Mouse (Mus musculus): Measurements from ENCODE around the gene Gabrd. TPM values are rescaled to one million over a fixed set of nuclear protein-coding genes. Genes with fewer than 3 reads are reported as not detected.

The Gabrd gene
- polyA plus RNA-seq, 1 experiment, result 243 TPM

DNA sequence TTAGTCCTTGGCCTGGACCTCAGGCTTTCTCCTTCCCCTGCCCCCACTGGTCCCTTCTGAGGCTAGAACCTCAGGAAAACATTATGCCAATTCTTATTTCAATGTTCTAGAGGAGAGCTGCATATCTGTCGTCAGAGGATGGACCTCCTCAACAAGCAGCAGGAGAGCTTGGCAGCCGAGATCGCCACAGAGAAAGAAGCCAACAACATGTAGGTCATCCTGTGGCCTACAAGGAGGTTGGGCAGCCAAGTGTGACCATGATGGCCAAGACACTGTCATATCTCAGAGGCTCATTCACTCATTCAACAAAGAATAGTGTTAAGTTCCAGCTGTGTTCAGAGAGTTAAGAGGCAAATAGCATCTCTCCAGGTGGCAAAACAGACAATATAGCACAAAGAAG lies 22.2 kb upstream of the Gabrd start:
- H3K4me3 ChIP-seq (replicated peaks; ENCODE audit: insufficient read depth, low read depth, low read length), result no peak overlapping the region
- peak; percentile 80 to 89 for DNase-seq
- TF ChIP-seq CTCF (IDR thresholded peaks at IDR 0.05; ENCODE audit: borderline replicate concordance, insufficient read depth, low read depth, low read length) (no peak), POLR2A (IDR thresholded peaks at IDR 0.05; ENCODE audit: borderline replicate concordance, insufficient read depth, low read length) (no peak)
- peak overlapping the region; percentile 60; the same call in 1 of the 2 replicates for H3K27ac ChIP-seq (ENCODE audit: insufficient read depth, low read length)
- H3K4me1 ChIP-seq (ENCODE audit: control insufficient read depth, insufficient read depth, low read length), result peaks cover 21% of the 10 kb centered on the region
- WGBS, result 6% methylated on average over 3 of the region's 3 CpGs
- H3K27me3 ChIP-seq (ENCODE audit: control insufficient read depth, insufficient read depth, low read length), result no peaks in the 10 kb centered on the region

GRCm38 (mm10) chr4:155414656-155415235 lies 16.8 kb upstream of the Gabrd start:
- WGBS, result 84% methylated on average over 9 of the region's 9 CpGs
- peaks cover 6% of the 10 kb centered on the region for H3K4me1 ChIP-seq (ENCODE audit: control insufficient read depth, insufficient read depth, low read length)
- no peak overlapping the region for H3K4me3 ChIP-seq (replicated peaks; ENCODE audit: insufficient read depth, low read depth, low read length)
- TF ChIP-seq POLR2A (IDR thresholded peaks at IDR 0.05; ENCODE audit: borderline replicate concordance, insufficient read depth, low read length) (no peak), CTCF (IDR thresholded peaks at IDR 0.05; ENCODE audit: borderline replicate concordance, insufficient read depth, low read depth, low read length) (no peak)
- no peaks in the 10 kb centered on the region for H3K27me3 ChIP-seq (ENCODE audit: control insufficient read depth, insufficient read depth, low read length)
- DNase-seq, result no peak
- no peak overlapping the region for H3K27ac ChIP-seq (ENCODE audit: insufficient read depth, low read length)

GRCm38 (mm10) chr4:155413641-155414335 lies 15.9 kb upstream of the Gabrd start:
- Histone ChIP-seq H3K4me3 (replicated peaks; ENCODE audit: insufficient read depth, low read depth, low read length) (no peak overlapping the region), H3K4me1 (ENCODE audit: control insufficient read depth, insufficient read depth, low read length) (peaks cover 2% of the 10 kb centered on the region; the same call in 1 of the 2 replicates), H3K27me3 (ENCODE audit: control insufficient read depth, insufficient read depth, low read length) (no peaks in the 10 kb centered on the region), H3K27ac (ENCODE audit: insufficient read depth, low read length) (no peak overlapping the region)
- TF ChIP-seq POLR2A (IDR thresholded peaks at IDR 0.05; ENCODE audit: borderline replicate concordance, insufficient read depth, low read length) (no peak), CTCF (IDR thresholded peaks at IDR 0.05; ENCODE audit: borderline replicate concordance, insufficient read depth, low read depth, low read length) (no peak)
- WGBS, result 79% methylated on average over 11 of the region's 11 CpGs
- DNase-seq, result no peak

DNA sequence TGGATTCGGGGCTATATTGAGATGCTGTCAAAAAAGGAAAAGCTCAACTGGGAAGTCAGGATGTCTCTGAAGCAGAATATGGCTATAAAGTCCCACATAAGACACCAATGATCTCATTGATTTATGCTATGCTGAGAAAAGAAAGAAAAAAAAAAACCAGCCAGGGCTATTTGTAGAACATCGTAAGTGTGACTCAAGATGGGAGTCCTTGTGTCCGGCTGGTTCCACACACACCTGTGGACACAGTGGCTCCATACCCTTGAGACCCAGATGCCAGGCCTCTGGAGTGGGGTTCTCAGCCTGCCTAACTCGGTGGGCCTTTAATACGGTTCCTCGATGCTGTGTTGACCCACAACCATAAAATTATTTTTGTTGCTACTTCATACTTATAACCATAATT lies 14.2 kb upstream of the Gabrd start:
- Histone ChIP-seq H3K27ac (ENCODE audit: insufficient read depth, low read length) (no peak overlapping the region), H3K27me3 (ENCODE audit: control insufficient read depth, insufficient read depth, low read length) (no peaks in the 10 kb centered on the region), H3K4me1 (ENCODE audit: control insufficient read depth, insufficient read depth, low read length) (peaks cover 6% of the 10 kb centered on the region; the same call in 1 of the 2 replicates), H3K4me3 (replicated peaks; ENCODE audit: insufficient read depth, low read depth, low read length) (no peak overlapping the region)
- DNase-seq, result no peak
- TF ChIP-seq CTCF (IDR thresholded peaks at IDR 0.05; ENCODE audit: borderline replicate concordance, insufficient read depth, low read depth, low read length), result no peak
- TF ChIP-seq POLR2A (IDR thresholded peaks at IDR 0.05; ENCODE audit: borderline replicate concordance, insufficient read depth, low read length), result no peak
- WGBS, result 95% methylated on average over 6 of the region's 6 CpGs

GRCm38 (mm10) chr4:155409058-155409776 lies 11.3 kb upstream of the Gabrd start, which contains the start of gene Cfap74:
Gene Cfap74 (plus strand): TSS chr4:155409190.
- no peaks in the 10 kb centered on the region for H3K27me3 ChIP-seq (ENCODE audit: control insufficient read depth, insufficient read depth, low read length)
- peak within 1 kb of the TSS; percentile 17; the same call in 1 of the 2 replicates for H3K27ac ChIP-seq (ENCODE audit: insufficient read depth, low read length)
- TF ChIP-seq POLR2A (IDR thresholded peaks at IDR 0.05; ENCODE audit: borderline replicate concordance, insufficient read depth, low read length) (0 out of 2 replicates have a peak, but pooled peaks have one; percentile 30), CTCF (IDR thresholded peaks at IDR 0.05; ENCODE audit: borderline replicate concordance, insufficient read depth, low read depth, low read length) (no peak)
- 1% methylated on average over 35 of the region's 35 CpGs for WGBS
- peak; percentile 87 to 89 for DNase-seq
- H3K4me1 ChIP-seq (ENCODE audit: control insufficient read depth, insufficient read depth, low read length), result peaks cover 6% of the 10 kb centered on the region; the same call in 1 of the 2 replicates
- H3K4me3 ChIP-seq (replicated peaks; ENCODE audit: insufficient read depth, low read depth, low read length), result peak within 1 kb of the TSS; percentile 64

DNA sequence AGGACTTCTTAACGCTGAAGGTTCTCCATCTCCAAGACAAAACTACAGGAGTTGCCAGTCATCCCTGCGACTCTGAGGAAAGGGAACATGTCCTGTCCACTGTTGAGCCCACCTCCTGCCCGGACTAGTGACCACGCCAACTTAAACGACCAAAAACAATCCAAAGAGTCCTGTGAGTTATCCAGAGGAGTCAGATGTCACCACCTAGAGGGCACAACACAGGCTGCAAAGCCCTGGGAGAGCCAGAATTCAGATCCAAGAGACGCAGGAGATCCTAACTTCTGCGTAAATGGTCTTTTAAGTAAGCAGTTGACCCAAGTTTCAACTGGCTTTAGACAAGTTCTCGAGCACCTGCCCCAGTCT lies 10.8 kb upstream of the Gabrd start:
- Histone ChIP-seq H3K27ac (ENCODE audit: insufficient read depth, low read length) (0 out of 2 replicates have a peak overlapping the region, but pooled peaks have one; percentile 17), H3K27me3 (ENCODE audit: control insufficient read depth, insufficient read depth, low read length) (no peaks in the 10 kb centered on the region), H3K4me1 (ENCODE audit: control insufficient read depth, insufficient read depth, low read length) (peaks cover 6% of the 10 kb centered on the region; the same call in 1 of the 2 replicates), H3K4me3 (replicated peaks; ENCODE audit: insufficient read depth, low read depth, low read length) (peak overlapping the region; percentile 64)
- TF ChIP-seq CTCF (IDR thresholded peaks at IDR 0.05; ENCODE audit: borderline replicate concordance, insufficient read depth, low read depth, low read length) (peak; percentile 44; the same call in 1 of the 2 replicates), POLR2A (IDR thresholded peaks at IDR 0.05; ENCODE audit: borderline replicate concordance, insufficient read depth, low read length) (no peak)
- DNase-seq, result no peak
- 2% methylated on average over 8 of the region's 8 CpGs for WGBS

DNA sequence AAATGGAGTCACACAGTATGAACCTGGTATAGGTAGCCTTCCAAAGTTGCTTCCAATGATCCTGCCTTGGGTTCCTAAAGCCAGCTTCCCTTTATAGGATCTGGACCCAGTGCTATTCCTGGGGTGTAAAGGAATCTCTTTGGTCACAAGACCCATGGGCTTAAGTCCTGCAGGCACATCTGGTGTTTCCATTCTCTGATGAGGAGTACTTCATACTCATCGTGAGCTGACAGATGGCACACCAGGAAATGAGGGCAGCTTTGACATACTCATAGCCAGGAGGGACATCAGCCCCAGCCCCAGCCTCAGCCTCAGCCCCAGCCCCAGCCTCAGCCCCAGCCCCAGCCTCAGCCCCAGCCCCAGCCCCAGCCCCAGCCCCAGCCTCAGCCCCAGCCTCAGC lies 4.6 kb upstream of the Gabrd start:
- peaks cover 13% of the 10 kb centered on the region; the same call in 1 of the 2 replicates for H3K4me1 ChIP-seq (ENCODE audit: control insufficient read depth, insufficient read depth, low read length)
- TF ChIP-seq POLR2A (IDR thresholded peaks at IDR 0.05; ENCODE audit: borderline replicate concordance, insufficient read depth, low read length), result no peak
- no peak for TF ChIP-seq CTCF (IDR thresholded peaks at IDR 0.05; ENCODE audit: borderline replicate concordance, insufficient read depth, low read depth, low read length)
- H3K4me3 ChIP-seq (replicated peaks; ENCODE audit: insufficient read depth, low read depth, low read length), result no peak overlapping the region
- DNase-seq, result no peak
- 10% methylated on average over 1 of the region's 1 CpGs for WGBS
- peak overlapping the region; percentile 61; the same call in 1 of the 2 replicates for H3K27ac ChIP-seq (ENCODE audit: insufficient read depth, low read length)
- no peaks in the 10 kb centered on the region for H3K27me3 ChIP-seq (ENCODE audit: control insufficient read depth, insufficient read depth, low read length)
